Comparison of ENCODE assay signal across 8 mouse cellular contexts in the genomic region with DNA sequence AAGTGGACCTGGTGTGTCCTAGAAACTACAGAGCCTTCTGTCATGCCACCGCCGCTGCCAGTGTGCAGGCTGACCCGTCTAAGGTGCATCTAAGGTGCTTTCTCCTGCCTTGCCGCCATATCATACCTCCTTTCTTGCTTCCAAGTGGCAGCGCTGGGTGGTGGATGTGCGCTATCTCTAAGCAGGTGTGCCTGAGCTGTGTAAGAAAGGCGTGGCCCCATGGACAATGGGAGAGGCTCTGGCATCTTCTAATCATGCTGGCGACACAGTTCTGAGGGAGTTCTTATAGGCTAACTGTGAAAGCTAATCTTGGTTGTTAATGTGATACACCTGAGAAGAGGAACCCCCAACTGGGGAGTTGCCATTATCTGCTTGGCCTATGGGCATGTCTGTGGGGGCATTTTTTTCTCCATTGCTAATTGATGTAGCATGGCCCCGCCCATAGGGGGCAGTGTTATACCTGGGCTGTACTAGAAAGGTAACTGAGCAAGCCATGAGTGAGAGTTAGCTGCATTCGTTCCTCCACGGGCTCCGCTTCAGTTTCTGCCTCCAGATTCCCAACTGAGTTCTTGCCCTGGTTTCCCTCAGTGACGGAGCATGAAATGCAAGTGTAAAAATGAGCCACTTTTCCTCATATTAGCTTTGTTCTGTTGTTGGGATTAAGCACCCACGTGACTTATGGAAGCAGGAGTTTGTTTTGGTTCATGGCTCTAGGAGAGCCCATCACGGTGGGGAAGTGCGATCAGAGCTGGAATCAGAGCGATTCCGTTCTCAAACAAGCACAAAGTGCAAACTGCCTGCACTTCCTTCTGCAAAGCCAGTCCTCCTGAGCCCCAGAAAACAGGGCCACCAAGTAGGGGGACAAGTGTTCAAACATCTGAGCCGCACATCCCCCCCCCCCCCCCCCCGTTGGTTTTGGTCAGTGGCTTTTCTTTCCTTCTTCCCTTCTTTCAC. TPM values are rescaled to one million over a fixed set of nuclear protein-coding genes. Genes with fewer than 3 reads are reported as not detected.
DNase-seq lines count a peak whose midpoint lies in the region; ATAC-seq lines count a peak whose summit lies in the region.

No protein-coding gene starts in this region.

- peak overlapping the region; percentile 42 for H3K4me2 ChIP-seq in limb, embryonic 13.5 days (replicated peaks)

- peak; percentile 91 for ATAC-seq in common myeloid progenitor, adult 5-6 weeks (replicated peaks; ENCODE audit: low read depth, poor library complexity, severe bottlenecking)
- no peak for ATAC-seq in limb, embryonic 13.5 days (ENCODE audit: low FRiP score, low read depth)

- H3K36me3 ChIP-seq in limb, embryonic 13.5 days, result no peaks in the 10 kb centered on the region

- no peaks in the 10 kb centered on the region for H3K27me3 ChIP-seq in limb, embryonic 13.5 days

- 55% methylated on average over 20 of the region's 20 CpGs for WGBS in limb, embryonic 13.5 days

- no peak overlapping the region for H3K27ac ChIP-seq in limb, embryonic 13.5 days

- H3K4me3 ChIP-seq in limb, embryonic 13.5 days, result no peak overlapping the region

- no peaks in the 10 kb centered on the region for H3K9me3 ChIP-seq in limb, embryonic 13.5 days

- DNase-seq in ovary, postnatal 36 days (ENCODE audit: low spot score), result peak; percentile 31
- DNase-seq in ovary, postnatal 14 days (ENCODE audit: low spot score), result no peak
- peak; percentile 9 to 10 for DNase-seq in heart, postnatal 36 days
- peak; percentile 70 for DNase-seq in naive thymus-derived CD4-positive, alpha-beta T cell, adult 2 months (ENCODE audit: low read depth)
- DNase-seq in gastrocnemius, adult 8-10 months (ENCODE audit: low spot score in 2 of 2), result no peak
- no peak for DNase-seq in right cerebral cortex, postnatal 25 days

- no peaks in the 10 kb centered on the region for H3K4me1 ChIP-seq in limb, embryonic 13.5 days

- intact Hi-C loops in heart, postnatal 36 days (cut with DNase I), result loop anchor here (2.0 kb wide), 1 partner anchor 282 kb away; no protein-coding TSS in a partner anchor

- no peak overlapping the region for H3K9ac ChIP-seq in limb, embryonic 13.5 days

RNA-seq across cellular contexts. Expression of a gene that starts 31.2 kb away (rescaled TPM):
- 4.8 and 5.5 TPM in 2 replicates for total RNA-seq in common myeloid progenitor, adult 5-6 weeks (2017)
- total RNA-seq in heart, postnatal 36 days (2021), result 1 to 10 TPM; 1.4 to 2.5 TPM
- polyA plus RNA-seq in limb, embryonic 13.5 days (2015; fragmentation: Nextera tagmentation; extraction: Ambion mirVana), result 2.7 and 2.8 TPM in 2 replicates
- 1 to 10 TPM; 1.2 to 1.8 (median 1.6) TPM for total RNA-seq in gastrocnemius, adult 8-10 months (2022)

Comparison
In these comparisons a context has a peak if more than half of its experiments do, and no peak if none do; other contexts are left out.
1. DNase-seq: peak in ovary, postnatal 36 days (single experiment), heart, postnatal 36 days (2 of 2) and naive thymus-derived CD4-positive, alpha-beta T cell, adult 2 months (single experiment); none in ovary, postnatal 14 days (single experiment), gastrocnemius, adult 8-10 months (0 of 2) and right cerebral cortex, postnatal 25 days (single experiment).